Mouse (Mus musculus) urinary bladder, postnatal 10 days (tissue): Measurements from ENCODE around the gene Tspan2.

Experiments
- DNase-seq: peaks from one replicate; pipeline ENCODE4 v3.0.0; 2022; ENCODE audit warnings: low spot score

Gene Tspan2

DNA sequence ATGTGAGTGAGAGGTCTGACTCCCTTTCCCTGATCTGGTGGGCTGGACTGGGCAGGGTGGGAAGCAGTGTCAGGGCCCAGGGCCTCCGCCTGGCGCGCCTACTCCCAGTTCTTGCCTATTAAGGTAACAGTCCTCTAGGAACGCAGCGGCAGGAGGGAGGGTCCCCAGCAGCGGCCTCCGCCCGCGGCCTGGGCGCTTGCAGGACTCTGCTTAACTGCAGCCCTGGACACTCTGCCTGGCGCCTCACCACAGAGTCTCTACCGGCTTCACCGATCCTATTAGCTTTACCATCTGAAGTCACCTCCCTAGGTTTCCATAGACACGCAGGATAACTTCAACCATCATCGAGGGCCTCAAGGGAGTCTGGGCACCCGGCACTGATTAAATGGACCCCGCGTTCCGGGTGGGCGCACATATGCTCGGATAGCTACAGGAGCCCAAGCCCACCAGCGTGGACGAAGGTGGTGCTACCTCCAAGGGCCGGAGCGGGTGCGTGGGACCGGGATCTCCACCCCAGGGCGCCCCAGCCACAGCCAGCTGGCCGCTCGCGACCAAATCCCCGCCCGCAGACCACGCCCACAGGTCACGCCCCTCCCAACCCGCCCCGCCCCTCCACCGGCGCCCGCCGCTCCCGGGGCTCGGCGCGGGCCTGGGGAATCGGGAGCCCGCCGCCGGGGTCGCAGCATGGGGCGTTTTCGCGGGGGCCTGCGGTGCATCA, at the start of gene Tspan2:
Tspan2 (plus strand) TSS at position 217 of the 718 bp plus-strand sequence.
- DNase-seq: peak; percentile 24

DNA sequence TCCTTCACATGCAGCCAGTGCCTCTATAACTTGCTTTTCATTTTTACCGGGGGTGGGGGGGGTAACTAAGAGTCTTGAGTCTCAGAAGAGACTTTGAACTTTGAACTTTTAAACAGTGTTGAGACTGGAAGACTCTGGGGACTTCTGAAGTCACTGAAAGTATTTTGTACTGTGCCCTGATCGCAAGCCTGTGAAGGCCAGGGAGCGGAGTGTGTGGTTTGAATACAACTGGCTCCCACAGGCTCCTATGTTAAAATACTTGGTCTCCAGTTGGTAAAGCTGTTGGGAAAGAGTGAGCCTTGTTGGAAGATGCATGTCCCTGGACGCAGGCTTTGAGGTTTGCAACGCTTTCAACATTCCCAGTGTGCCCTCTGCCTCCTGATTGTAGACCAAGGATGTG, 47.5 kb upstream of the Tspan2 start:
- no peak for DNase-seq

DNA sequence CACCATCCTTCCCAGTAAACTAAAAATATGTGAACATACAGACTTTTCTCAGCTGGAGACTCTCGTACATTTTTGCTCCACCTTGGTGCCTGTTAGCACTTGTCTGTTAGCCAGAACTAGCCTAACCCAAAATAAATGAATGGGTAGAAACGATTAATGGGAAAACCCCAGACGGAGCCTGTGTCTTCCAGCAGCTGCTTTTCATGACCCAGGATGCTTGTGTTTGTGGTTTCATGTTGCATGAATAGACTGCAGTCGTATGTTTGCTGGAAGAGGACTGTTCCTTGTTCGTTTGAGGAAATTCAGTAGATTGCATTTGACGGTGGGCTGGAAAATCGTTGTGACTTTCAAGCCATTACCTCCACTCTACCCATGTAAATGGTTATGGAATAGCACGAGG, 46.5 kb upstream of the Tspan2 start:
- no peak for DNase-seq

DNA sequence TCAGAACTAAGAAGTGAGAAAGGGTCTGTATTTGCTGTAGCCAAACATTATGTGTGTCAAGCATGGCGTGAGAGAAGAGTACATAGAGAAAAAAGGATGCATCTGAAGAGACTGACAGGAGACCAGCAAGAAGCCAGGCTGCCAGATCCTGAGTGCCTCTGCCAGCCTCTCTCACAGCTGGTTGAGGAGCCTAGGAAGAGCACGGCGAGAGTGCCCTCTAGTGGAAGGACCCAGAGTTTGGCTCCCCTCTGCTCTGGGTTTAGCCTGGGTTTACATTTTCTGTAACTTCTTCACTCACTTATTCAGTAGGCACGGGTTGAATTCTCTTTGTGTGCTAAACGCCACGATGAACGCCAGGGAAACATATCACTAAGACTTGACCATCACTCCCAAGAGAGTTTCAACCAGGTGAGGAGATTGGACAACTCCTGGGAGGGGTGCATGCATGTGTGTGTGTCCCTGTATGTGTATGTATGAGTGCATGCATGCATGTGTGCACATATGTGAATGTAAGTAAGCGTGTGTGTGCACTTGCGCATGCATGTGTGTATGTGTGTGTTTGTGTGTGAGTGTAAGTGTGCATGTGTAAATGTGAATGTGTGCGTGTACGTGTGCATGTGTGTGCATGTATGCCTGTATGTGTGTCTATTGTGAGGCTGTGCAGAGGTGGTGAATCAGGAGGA, 42.4 kb upstream of the Tspan2 start:
- no peak for DNase-seq

DNA sequence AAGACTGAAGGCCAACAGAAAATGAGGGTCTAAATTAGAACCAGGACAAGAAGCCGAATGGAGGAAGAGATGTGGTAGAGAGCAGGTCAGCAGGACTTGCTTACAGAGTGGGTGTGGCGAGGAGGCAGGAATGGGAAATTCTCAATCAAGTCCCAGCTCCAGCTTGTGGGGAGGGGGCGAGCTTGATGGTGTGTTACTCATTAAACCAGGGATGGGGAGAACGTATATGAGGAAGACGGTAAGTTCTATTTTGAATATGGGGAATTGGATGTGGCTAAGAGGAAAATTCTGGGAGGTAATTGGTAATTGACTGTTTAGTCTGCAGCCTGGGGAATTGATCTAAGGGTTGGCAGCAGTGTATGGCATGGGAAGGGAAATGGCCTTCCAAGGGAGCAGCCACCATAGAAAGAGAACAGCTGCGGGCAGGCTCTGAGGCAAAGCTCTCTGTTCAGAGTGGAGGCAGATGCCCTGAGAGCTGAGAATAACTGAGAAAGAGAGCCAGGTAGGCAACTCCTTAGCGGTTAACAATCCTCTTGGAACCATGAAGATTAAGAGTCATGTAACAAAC, 41.5 kb upstream of the Tspan2 start:
- no peak for DNase-seq

DNA sequence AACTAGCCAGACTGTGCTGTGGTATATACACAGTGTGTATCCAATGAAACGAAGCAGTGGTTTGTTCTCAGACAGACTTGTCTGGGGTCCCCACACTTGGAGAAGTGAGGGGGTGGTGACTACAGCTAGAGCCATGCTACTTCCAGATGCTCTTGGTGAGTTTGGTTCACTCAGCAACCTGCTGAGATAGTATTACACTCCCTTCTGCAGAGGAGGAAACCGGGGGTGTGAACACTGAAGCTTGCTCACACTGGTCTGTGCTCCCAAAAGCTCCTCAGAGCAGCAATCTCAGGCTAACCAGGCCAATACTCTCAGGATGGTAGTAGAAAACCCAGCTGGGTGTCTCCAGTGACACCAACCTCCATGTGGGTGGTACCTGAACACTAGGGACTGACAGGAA, 36.2 kb upstream of the Tspan2 start:
- no peak for DNase-seq

DNA sequence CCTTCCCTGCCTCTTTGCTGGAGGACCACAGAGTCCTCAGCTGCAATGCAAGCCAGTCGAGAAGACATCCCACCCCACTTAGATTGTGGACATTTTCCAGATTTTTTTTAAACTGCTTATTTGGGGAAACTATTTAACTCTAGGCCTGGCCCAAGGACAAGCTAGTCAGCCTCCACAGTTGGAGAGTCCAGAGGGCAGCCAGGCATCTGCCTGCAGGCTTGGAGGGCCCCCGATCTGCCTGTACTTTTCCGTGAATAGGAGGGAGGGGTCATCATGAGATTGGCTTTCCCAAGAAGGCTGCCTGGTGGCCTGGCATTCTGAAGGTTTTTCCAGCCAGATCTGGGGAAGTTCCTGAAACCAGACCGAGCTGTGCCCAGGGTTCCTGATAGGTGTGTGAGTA, 33.0 kb upstream of the Tspan2 start:
- DNase-seq: no peak

DNA sequence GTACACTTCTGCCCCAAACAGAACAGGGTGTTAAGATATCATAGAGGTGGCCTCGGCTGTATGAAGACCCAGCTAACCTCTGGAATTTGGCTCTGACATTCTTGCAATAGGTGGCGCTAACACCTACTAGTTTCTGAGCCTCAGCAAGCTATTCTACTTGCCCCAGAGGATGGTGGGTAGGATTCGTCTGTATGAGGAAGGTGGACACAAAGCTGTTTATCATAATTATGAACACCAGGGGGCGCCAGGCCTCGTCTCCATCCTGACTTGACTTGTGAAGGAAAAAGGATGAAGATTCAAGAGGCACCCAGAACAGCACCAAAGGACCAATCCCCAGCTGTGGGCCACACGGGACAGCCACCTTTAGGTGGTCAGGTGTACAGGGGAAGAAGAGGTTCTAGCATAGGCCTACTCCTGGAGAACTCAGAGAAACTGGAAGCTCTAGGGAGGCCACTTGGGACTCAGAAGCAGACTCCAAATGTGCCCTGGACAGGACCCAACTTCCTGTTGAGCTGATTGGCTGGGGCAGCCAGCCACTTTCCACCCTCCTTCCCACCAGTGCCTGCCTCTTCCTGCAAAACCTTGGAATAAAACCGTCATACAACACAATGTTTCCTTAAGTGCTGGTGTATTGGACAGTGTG, 32.3 kb upstream of the Tspan2 start:
- DNase-seq: no peak

DNA sequence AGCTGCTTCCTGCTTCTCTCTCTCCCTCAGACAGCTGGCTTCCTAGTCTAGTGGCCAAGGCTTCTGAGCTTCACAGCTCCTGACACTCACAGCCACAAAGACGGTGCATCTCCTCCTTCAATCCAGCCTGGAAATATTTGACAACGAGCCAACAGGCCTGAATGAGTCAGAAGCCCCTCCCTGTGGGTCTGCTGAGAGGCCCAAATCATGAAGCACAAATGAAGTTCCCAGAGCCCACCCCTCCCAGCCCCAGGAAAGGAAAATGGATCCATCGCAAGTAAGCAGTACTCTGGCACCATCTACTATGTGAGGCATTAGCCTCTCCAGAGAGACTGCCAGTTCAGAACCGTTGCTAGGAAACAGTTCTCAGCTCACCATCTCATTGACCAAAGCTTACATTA, 30.3 kb upstream of the Tspan2 start:
- DNase-seq: no peak

DNA sequence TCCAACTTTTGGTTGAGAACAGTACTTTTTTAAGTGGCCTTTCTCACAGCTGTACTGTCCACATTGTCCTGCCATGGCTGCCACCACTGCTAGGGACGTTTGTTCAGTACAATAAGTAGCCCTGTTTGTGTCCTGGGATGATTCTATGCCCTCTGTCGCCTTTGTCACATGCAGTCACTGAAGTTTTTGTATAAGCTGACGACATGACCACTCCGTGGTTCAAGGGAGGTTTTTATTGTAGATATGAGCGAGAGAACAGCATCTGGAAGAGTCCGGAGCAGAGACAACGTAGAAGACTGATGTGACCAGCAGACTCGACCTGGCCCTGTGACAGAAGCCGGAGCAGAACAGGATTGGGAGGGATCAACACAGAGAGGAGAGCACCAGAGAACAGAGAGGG, 25.7 kb upstream of the Tspan2 start:
- DNase-seq: no peak

DNA sequence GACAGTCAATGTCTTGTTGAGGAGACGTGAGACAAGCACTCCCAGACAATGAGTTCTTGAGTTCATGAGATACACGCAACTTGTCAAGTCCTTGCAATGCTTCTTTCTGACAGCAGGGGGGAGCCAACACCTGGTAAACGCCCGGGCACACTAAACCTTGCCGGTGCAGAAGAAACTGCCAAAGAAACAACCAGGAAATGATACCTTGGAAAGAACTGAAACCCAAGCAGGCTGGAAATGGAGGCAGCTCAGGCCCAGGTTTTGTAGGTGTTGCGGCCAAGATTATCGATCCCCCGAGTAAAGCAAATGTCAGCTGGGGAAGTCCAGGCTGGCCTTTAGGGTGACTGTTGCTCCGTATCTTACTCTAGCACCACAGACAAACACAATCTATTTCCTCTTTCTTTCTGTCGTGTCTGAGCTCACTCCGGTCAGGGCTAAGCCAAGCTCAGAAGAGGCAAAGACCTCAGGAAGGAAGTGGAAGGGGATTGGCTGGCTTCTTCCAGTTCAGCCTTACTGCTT, 19.2 kb upstream of the Tspan2 start:
- DNase-seq: peak; percentile 28

DNA sequence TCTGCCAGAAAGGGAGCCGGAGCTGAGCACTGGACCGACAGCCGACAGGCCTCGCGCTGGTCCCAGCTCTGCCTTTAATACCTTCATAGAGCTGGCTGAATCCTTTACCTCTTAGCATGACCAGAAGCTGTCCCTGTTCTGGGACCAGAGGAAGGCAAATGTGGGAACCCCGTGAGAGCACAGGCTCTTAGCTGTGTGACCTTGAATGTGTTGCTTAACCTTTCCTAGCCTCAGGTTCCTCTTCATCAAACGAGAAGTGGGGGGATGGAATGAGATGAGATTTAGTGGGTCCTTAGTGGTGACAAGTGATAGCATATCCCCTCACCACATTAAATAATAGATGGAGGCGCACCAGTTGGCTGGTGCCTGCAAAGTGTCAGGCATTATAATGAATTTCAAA, 18.5 kb upstream of the Tspan2 start:
- DNase-seq: no peak

DNA sequence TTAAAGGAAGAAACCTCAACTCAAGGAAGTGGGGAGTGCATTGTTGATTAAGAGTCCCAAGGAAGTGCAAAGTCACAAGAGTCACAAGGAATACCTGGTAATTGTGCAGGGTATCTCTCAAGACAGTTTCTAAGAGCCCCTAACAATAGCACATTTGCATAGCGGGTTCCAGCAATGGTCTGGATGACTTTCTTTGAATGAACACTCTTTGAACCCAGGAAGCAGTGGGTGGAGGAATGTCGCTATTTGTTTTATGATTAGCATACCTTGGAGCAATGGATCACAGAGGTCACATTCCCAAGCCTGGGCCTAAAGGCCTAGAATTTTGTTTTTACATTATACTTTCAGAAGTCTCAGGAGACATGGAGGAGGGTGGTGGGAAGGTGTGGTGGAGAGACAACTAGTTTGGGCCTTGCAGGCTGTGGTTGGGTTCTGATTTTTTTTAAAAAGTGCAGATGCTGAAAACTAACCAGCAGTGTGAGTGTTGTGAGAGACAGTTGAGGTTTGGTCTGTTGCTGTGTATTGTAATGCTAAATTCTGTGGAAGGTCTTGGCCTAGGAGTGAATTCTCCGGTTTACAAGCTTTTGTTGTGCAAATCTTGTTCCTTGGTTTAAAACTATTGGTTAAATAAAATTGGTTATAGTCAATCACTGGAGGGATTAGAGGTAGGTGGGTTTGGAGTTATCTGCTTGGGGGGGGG, 16.6 kb upstream of the Tspan2 start:
- no peak for DNase-seq

DNA sequence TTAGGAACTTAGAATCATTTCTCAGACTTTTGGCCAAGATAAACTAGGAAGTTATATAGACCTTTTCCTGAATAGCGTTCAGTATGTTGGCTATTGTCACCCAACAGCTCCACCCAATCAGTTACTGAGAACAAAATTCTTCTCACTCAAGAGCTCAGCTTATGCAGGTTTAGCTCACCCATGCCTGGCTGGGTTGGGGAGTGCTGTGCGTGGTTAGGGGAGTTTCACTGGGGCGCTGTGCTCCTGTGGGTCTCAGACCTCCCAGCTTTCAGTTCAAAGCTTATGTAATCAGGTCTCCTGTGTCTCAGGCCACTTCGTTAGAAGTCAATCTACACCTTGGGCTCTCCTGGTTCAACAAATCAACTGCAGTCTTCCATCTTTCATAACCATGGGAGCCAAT, 11.2 kb upstream of the Tspan2 start:
- DNase-seq: no peak

DNA sequence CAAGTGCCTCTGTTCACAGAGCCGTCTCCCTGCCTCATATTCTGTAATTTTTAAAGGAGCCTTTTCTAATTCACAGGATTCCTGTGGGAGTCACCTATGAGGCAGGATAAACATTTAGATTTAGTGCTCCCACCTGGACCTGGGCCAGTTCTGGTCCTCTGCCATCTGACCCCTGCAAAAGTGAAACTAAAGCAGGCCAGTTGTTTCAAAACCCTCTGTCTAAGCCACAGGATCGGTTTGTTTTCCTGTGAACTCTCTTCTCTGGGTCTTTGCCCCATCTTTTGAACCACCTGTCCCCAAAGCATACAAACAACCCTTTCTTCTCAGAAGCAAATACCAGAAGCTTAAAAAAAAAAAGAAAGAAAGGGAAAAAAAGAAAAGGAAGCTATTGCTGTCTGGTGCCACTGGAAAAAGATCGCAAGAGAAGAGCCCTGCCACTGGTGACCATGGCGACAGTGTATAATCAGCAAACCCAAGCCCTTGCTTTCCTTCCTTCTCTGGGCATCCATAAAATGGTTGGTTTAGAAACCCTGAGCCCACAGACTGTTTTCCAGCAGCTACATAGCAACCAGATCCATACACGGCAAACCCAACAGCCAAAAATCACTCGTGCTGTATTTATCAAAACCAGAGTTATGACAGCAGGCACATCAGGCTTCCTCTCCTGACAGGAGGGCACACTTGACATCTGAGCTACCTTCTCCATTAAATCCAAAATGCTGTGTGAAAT, 10.3 kb upstream of the Tspan2 start:
- no peak for DNase-seq

DNA sequence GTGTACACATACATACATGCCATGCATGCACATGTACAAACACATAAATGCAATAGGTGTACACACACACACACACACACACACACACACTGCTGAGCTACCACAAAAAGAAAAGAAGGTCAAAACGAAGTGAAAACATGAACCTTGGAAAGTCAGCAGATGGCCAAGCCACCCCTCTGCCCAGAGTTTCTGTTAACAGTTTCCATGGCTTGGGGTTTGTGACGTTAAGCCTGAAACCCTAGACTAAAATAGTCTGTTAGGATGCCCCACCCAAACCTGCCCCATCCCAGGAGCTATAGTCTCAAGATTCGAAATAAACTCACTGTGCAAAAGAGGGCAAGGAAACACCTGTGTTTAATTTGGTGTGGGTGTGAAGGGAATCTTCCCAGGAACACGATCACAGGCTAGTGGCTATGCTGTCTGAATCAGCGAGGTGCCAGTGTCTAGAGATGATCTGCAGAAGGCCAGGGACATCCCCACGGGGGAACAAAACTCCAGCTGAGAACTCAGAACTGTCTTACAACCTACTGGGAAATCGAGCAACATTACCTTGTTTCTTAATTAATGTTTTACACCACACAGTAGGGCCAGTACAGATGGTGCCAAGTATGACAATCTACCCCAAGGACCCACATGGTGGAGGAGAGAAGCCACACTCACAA, 9.4 kb upstream of the Tspan2 start:
- no peak for DNase-seq

DNA sequence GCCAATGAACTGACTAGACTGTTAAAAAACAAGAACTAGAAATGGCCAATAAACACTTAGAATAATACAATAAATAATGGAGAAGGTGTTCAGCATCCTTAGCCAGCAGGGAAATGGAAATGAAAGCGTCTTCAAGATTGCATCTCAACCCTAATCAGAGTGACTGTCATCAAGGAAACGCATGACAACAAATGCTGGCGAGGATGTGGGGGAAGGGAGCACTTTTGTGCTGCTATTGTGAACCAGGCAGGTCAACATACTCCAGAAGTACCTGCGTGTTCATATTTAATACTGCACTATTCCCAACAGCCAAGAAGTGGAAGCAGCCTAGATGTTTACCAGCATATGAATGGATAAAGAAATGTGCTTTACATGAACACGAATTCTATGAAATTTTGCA, 4.9 kb upstream of the Tspan2 start:
- no peak for DNase-seq

DNA sequence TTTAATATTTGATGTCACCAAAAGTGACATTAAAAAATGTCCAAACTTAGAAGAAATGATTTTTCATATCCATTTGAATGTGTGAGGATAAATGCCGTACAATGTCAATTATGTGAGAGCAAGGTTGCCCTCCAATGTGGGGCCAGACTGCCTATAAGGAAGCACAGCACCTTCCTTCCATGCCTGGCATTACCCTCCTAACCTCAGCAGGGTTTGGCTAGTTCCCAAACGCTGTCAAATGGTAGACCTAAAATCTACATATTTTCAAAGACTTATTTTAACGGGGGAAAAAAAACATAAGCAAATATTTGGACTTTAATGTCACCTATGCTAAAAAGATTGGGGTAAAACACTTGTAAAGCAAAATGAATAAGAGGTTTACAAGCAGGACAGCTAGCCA, 3.2 kb upstream of the Tspan2 start:
- no peak for DNase-seq

DNA sequence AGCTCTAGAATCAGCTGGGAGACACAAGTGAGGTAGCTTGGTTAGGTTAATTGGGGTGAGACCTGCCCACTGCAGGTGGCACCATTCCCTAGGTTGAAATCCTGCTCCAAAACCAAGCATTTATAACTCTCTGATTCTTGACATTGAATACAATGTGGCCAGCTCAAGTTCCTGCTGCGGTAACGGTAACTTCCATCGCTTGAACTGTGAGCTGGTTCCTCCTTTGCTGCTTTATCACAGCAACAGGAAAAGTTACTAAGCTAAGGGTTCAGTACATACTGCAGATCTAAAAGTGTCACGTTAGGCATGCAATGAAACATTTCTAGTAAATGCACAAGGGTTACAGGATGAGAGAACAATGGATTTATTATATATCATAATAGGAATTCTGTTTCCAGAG, 1.7 kb upstream of the Tspan2 start:
- no peak for DNase-seq

DNA sequence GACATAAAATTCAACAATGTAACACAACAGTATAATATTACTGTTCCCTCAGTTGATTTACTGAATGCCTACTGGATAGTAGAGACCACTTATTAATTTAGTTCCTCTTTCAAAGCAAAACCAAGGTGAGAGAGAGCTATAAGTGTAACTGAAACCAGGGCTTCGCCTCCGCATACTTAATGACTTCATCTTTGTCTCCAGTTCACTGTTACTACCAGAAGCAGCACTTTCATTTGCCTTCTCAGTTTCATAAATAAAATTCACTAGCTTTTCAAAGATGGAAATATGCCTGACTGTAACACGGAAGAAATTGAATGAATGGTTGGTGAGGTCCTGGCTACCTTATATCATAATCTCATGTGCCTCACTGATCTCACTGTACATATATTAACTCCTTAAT, 1.3 kb upstream of the Tspan2 start:
- DNase-seq: no peak

DNA sequence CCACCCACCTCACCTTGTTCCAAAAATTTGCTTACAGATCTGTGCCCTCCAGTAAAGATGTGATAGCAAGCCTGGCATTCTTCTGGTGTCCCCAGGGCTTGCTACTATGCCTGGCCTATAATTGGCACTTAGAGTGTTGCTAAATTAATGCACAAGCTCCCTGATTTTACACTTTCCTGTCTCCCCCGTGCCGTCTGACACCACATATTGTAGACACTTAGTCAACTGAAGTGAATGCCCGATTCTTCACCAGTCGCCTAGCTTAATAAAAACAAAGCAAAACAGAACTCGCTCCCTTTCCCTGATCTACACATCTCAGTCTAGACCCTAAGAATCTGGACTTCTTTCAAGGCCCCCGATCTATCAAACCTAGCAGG, 405 bp upstream of the Tspan2 start:
- DNase-seq: no peak
